Mouse (Mus musculus) heart, postnatal 10 days (tissue): ENCODE measurements around the gene Dcaf8. TPM values are rescaled to one million over a fixed set of nuclear protein-coding genes. Genes with fewer than 3 reads are reported as not detected.
A peak's percentile ranks its signal among the peaks of the same experiment; 100 is the strongest.

ENCODE experiments used
- DNase-seq, 2 experiments: peaks; one replicate each; pipeline ENCODE4 v3.0.0; 2021
- intact Hi-C: fragments of 180-260 bp; cut with DNase I; formaldehyde crosslinking; loops from one replicate; pipeline ENCODE4 v1.15.1; 2025
- total RNA-seq, 2 experiments: library from RNA; stranded (reverse); gene quantifications; 2 replicates each; pipeline ENCODE4 v1.2.3; 2021

Gene Dcaf8
- 100 to 1,000 TPM; 119 to 130 TPM for total RNA-seq

- intact Hi-C loops: loop anchor here (5.0 kb wide), 1 partner anchor 99 kb away; no protein-coding TSS in a partner anchor
- DNase-seq: peak; percentile 99
Observed at GRCm38 (mm10) chr1:172147835-172148278, at the start of gene Dcaf8. Dcaf8 (plus strand) TSS chr1:172148084.

- no peak for DNase-seq
- intact Hi-C loops: loop anchor here (5.0 to 10.0 kb wide), 2 partner anchors 52 to 285 kb away; no protein-coding TSS in a partner anchor
Observed at GRCm38 (mm10) chr1:172099325-172100033, 48.4 kb upstream of the Dcaf8 start.

DNA sequence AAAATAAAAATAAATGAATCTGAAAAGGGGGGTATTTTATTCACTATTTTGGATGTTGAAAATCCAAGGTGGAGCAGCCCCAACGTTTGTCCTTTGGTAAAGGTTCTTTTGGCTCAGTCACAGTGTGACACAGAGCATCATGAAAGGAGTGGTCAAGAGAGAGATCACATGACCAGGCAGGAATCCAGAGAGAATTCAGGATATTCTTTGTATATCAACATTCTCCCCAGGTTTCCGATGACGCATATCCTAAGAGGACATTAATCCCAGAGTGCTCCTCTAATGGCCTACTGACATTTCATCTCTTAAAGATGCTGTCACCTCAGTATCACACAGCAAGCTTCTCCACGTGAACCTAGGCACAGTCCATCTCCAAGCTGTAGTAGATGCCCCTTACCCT is 44.3 kb upstream of the Dcaf8 start:
- no peak for DNase-seq
- intact Hi-C loops: no loop called here

- intact Hi-C loops: no loop called here
Observed at GRCm38 (mm10) chr1:172105101-172105500, 42.8 kb upstream of the Dcaf8 start.

GRCm38 (mm10) chr1:172107777-172108477 is 40.0 kb upstream of the Dcaf8 start:
- no peak for DNase-seq
- intact Hi-C loops: no loop called here

More at GRCm38 (mm10) chr1:172105101-172105500, 42.8 kb upstream of the Dcaf8 start:
- no peak for DNase-seq

GRCm38 (mm10) chr1:172116948-172117347 is 30.9 kb upstream of the Dcaf8 start:
- intact Hi-C loops: no loop called here

GRCm38 (mm10) chr1:172119100-172119499 is 28.8 kb upstream of the Dcaf8 start:
- DNase-seq: no peak
- intact Hi-C loops: loop anchor here (2.0 kb wide), 1 partner anchor 192 kb away; no protein-coding TSS in a partner anchor

More at GRCm38 (mm10) chr1:172116948-172117347, 30.9 kb upstream of the Dcaf8 start:
- DNase-seq: no peak

DNA sequence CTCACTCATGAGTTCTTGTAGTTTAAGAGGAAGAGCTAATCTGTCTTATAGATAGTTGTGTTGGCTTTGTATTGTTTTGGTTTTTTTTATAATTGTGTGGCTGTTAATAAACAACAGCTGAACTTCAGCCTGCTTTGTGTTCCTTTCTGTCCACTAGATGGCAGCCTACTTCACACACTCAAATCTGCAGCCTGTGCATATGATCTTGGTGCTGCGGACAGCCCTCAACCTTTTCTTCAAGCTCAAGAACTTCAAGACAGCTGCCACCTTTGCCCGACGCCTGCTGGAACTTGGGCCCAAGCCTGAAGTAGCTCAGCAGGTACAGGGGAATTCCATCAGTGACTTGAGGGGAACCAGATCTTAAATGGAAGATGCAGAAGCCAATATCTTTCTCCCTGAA is 28.2 kb upstream of the Dcaf8 start:
- DNase-seq: peak; percentile 49 to 61
- intact Hi-C loops: loop anchor here (2.0 kb wide), 1 partner anchor 191 kb away; no protein-coding TSS in a partner anchor

- intact Hi-C loops: no loop called here
- DNase-seq: no peak
Observed at GRCm38 (mm10) chr1:172122671-172123070, 25.2 kb upstream of the Dcaf8 start.

DNA sequence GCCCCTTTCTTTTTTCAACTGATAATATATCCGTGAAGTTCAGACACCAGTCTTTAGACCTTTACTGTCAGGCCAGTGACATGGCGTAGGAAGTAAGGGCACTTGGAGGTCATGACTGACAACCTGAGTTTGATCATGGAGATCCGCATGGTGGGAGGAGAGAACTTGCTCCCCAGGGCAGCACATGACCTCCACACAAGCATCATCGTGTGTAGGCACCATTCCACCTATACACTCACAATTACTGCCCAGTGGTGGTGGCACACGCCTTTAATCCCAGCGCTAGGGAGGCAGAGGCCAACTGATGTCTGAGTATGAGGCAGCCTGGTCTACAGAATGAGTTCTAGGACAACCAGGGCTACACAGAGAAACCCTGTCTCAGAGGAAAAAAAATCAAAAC is 23.3 kb upstream of the Dcaf8 start:
- DNase-seq: no peak
- intact Hi-C loops: no loop called here

DNA sequence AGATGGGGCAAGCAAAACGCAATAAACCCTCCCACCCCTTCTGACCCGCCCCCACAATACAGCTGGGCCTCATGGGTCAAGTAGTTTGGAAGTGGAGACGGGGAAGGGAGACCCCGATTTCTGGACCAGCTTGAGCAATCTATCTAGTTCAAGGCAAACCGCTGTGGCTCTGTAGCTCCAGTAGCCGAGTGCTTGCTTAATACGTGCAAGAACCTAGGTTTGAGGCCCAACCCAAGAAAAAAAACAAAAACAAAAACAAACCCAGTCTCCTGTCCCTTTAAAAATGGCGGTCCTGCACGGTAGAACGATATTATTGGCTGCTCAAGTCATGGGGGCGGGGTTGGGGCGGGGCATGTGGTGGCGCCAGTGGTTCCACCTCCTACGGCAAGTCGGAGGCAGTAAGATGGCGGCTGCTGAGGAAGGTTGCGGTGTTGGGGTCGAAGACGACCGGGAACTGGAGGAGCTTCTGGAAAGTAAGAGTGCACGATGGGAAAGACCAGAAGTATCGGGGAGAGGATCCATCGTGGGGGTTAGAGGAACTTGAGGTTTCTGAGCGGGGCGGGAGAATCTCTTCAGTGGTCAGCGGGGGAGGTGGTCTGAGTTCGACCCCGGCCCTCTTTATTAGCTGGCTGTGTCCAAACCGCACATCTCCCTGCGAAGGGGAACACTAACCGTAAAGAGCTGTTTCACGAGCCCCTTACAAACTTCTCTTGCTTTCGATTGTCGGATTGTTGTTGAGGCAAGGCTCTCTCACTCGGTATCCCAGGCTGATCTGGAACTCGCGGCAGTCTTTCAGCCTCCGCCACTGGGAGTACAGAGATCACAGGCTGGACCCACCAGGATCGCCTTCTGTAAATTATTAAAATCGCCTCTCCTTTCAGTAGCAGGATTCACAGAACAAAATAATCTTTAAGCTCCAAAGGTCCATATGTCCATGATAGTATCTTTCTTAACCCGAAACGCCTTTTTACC is 21.2 kb upstream of the Dcaf8 start, which contains the start of gene Pex19:
Gene Pex19 (plus strand): TSS at position 380 of the 972 bp plus-strand sequence.
- peak; percentile 81 to 88 for DNase-seq
- intact Hi-C loops: loop anchor here (2.0 kb wide), 1 partner anchor 184 kb away; no protein-coding TSS in a partner anchor

GRCm38 (mm10) chr1:172127487-172127886 is 20.4 kb upstream of the Dcaf8 start:
- intact Hi-C loops: loop anchor here (2.0 kb wide), 1 partner anchor 183 kb away; no protein-coding TSS in a partner anchor
- DNase-seq: peak in 1 of 2 experiments; percentile 27

DNA sequence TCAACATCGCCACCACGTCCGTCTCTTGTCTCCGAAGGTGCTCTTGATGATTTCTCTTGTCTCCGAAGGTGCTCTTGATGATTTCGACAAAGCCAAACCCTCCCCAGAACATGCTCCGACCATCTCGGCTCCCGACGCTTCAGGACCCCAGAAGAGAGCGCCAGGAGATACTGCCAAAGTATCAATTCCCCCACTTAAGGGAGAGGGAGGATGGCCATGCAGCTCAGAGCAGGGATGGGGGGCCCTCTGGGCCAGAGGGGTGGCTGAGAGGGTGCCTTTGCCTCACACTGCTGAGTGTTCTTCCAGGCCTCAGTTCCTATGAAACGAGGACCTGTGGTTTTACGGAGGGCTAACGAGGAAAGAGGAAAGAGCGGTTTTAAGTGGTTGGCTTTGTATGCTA is 19.3 kb upstream of the Dcaf8 start:
- intact Hi-C loops: no loop called here
- DNase-seq: no peak

- intact Hi-C loops: no loop called here
- DNase-seq: peak in 1 of 2 experiments; percentile 43
Observed at GRCm38 (mm10) chr1:172129108-172129507, 18.8 kb upstream of the Dcaf8 start.

GRCm38 (mm10) chr1:172129780-172130179 is 18.1 kb upstream of the Dcaf8 start:
- no peak for DNase-seq
- intact Hi-C loops: no loop called here

GRCm38 (mm10) chr1:172132319-172132718 is 15.6 kb upstream of the Dcaf8 start:
- peak; percentile 40 to 48 for DNase-seq
- intact Hi-C loops: no loop called here

DNA sequence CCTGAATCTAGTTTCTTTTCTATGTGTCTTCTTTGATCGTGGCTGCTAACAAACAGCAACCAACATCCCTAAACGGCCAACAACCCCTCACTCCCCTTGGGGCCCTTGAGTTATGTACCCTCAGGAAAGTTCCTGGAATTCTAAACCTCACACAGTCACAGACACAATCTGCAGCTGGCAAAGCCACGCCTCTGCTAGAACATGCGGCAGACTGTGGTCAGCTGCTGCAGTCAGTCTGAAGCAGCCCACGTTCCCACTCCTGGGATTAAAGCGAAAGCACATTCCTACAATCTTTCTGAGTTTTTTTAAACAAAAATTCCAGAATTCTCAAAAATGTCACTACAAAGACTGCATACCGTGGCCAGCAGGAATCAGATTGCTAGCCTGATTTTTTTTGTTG is 14.3 kb upstream of the Dcaf8 start:
- peak; percentile 39 to 54 for DNase-seq
- intact Hi-C loops: no loop called here

DNA sequence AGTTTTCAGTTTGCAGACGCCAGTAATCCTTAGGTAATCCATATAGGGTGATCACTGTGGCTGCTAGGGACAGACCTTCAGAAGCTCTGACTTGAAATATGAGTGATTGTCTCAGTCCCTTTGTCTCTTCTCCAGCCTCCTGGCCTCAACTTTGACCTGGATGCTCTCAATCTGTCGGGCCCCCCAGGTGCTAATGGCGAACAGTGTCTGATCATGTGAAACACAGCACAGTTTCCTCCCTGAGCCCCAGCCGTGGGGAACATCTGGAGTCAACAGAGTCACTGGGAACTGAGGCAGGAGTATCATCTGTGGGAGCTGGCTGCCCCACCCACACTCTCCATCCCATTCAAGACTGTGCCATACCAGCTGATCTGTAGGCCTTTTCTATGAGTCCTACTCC is 13.8 kb upstream of the Dcaf8 start:
- intact Hi-C loops: no loop called here
- no peak for DNase-seq

DNA sequence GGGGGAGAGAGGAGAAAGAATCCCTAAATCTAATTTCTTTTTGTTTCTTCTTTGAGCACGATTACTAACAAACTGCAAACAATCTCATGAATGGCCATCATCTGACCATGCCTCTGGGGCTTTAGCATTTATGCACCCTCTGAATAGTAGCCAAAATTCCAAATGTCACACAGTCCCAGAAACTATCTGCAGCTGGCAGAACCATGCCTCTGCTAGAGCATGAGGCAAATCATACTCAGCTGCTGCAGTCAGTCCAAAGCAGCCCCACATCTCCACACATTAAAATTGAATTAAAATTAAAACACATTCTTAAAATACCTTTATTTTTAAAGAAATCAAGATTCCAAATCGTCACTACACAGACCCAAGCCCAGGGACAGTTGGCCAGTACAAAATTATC is 7.7 kb upstream of the Dcaf8 start:
- no peak for DNase-seq
- intact Hi-C loops: no loop called here

GRCm38 (mm10) chr1:172140825-172141224 is 7.1 kb upstream of the Dcaf8 start:
- no peak for DNase-seq
- intact Hi-C loops: no loop called here
